Mouse (Mus musculus): ENCODE measurements around the gene Wdr92. TPM values are rescaled to one million over a fixed set of nuclear protein-coding genes. Genes with fewer than 3 reads are reported as not detected.
"Not testable (repeated sequence)": the region's sequence is repeated elsewhere in the genome, so short reads cannot be mapped to it uniquely, and the experiment has no call there.

Gene Wdr92
- polyA plus RNA-seq, 1 experiment from 2014 or later = 37.6 TPM

DNA sequence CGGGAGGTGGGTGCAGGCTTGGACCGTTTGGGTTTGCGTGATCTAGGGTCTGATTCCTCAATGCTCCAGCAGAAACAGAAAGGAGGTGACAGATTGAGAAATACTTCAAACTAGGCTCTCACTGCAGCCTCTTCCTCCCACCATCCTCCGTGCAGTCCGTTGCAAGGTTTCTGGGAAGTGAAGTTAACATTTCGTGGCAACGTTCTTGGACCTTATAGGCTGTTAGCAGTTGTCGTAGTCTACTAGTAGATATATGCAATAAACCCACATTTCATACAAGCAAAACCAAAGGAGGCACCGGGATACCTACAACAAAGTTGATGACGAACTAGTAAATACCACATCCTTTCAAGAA is 30.2 kb downstream of the Wdr92 start:
- Histone ChIP-seq H3K36me3 (replicated peaks; ENCODE audit: control insufficient read depth, insufficient read depth, low read depth, low read length) (no peaks in the 10 kb centered on the region; the same call in 1 of the 2 replicates), H3K27ac (replicated peaks; ENCODE audit: low read depth, low read length) (no peak overlapping the region), H3K27me3 (ENCODE audit: control insufficient read depth, insufficient read depth, low read length) (no peaks in the 10 kb centered on the region), H3K9me3 (replicated peaks; ENCODE audit: control insufficient read depth, low read length) (no peaks in the 10 kb centered on the region), H3K9ac (replicated peaks; ENCODE audit: low read length) (peak overlapping the region; percentile 83), H3K4me2 (ENCODE audit: low read depth, low read length) (peak overlapping the region; percentile 51), H3K4me3 (ENCODE audit: low read depth, low read length) (peak overlapping the region; percentile 84), H3K4me1 (ENCODE audit: control insufficient read depth, insufficient read depth, low read length) (no peaks in the 10 kb centered on the region)
- 2% methylated on average over 10 of the region's 10 CpGs for WGBS
- no peak for DNase-seq (ENCODE audit: low spot score)
- no peak for ATAC-seq (replicated peaks; ENCODE audit: insufficient number of reproducible peaks, low FRiP score, low TSS enrichment, low read depth)

DNA sequence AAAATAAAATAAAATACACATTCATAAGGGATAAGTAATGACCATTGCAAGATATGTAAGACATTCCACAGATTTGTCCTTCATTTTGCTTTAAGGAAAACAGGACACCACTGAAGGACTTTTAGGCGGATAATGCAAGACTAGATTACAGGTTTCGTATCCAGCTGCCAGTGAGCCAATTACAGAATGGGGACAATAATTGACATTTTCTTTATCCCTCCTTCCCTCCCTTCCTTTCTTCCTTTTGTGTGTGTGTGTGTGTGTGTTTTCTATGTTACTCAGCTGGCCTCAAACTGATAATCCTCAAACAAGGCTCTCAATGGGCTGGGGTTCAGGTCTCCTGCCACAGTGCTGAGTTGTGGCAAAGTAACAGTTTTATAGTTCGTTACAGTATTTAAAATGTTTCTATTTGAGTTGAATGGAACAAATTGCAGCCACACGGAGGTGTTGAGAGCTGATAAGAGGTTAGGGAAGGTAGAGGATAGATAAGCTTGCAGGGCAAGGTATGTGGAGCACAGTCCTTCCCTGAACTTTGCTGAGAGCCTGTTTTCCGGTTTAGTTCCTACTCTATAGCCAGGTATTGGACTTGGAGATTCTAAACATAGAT is 31.1 kb downstream of the Wdr92 start:
- Histone ChIP-seq H3K27me3 (ENCODE audit: control insufficient read depth, insufficient read depth, low read length) (no peaks in the 10 kb centered on the region), H3K4me3 (ENCODE audit: low read depth, low read length) (no peak overlapping the region), H3K9ac (replicated peaks; ENCODE audit: low read length) (no peak overlapping the region), H3K9me3 (replicated peaks; ENCODE audit: control insufficient read depth, low read length) (no peaks in the 10 kb centered on the region), H3K36me3 (replicated peaks; ENCODE audit: control insufficient read depth, insufficient read depth, low read depth, low read length) (no peaks in the 10 kb centered on the region), H3K4me1 (ENCODE audit: control insufficient read depth, insufficient read depth, low read length) (no peaks in the 10 kb centered on the region), H3K27ac (replicated peaks; ENCODE audit: low read depth, low read length) (no peak overlapping the region), H3K4me2 (ENCODE audit: low read depth, low read length) (no peak overlapping the region)
- DNase-seq (ENCODE audit: low spot score) (no peak), ATAC-seq (replicated peaks; ENCODE audit: insufficient number of reproducible peaks, low FRiP score, low TSS enrichment, low read depth) (no peak)
- WGBS = 73% methylated on average over 5 of the region's 5 CpGs

DNA sequence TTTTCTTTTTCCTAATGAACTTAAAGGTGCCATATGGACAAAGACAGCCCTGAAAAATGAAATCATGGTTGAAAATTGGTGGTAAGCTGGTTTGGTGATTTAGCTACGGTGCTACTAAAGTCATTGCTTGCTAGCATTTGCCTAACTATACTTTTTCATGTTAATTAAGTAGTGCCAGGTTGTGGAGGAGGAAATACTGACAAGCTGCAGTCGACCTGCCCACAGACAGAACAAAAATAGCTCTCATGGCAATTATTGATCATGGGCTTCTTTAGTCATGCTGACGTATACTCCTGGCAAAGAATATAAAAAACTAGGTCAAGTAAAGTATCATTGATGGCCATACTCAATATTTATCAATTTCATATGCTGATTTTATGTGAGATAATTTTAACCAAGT is 33.6 kb downstream of the Wdr92 start:
- ATAC-seq (replicated peaks; ENCODE audit: insufficient number of reproducible peaks, low FRiP score, low TSS enrichment, low read depth) (no peak), DNase-seq (ENCODE audit: low spot score) (no peak)
- Histone ChIP-seq H3K4me3 (ENCODE audit: low read depth, low read length) (no peak overlapping the region), H3K9me3 (replicated peaks; ENCODE audit: control insufficient read depth, low read length) (no peaks in the 10 kb centered on the region), H3K4me1 (ENCODE audit: control insufficient read depth, insufficient read depth, low read length) (no peaks in the 10 kb centered on the region), H3K36me3 (replicated peaks; ENCODE audit: control insufficient read depth, insufficient read depth, low read depth, low read length) (no peaks in the 10 kb centered on the region), H3K27me3 (ENCODE audit: control insufficient read depth, insufficient read depth, low read length) (no peaks in the 10 kb centered on the region), H3K4me2 (ENCODE audit: low read depth, low read length) (no peak overlapping the region), H3K9ac (replicated peaks; ENCODE audit: low read length) (no peak overlapping the region), H3K27ac (replicated peaks; ENCODE audit: low read depth, low read length) (no peak overlapping the region)
- 88% methylated on average over 3 of the region's 3 CpGs for WGBS

DNA sequence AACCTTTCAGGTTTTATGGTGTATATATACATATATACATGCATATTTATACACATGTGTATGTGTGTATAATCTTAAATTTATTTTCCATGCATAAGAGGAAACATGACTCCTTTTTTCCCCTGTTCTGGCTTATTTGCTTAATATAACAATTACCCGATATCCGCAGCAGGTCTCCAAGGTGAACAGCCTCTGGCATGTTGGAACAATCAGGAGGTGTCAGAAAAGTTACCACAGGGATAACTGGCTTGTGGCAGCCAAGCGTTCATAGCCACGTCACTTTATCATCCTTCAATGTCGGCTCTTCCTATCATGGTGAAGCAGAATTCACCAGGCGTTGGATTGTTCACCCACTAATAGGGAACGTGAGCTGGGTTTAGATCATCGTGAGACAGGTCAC is 39.2 kb downstream of the Wdr92 start:
- DNase-seq (ENCODE audit: low spot score) (no peak), ATAC-seq (replicated peaks; ENCODE audit: insufficient number of reproducible peaks, low FRiP score, low TSS enrichment, low read depth) (no peak)
- no peak overlapping the region for H3K27ac ChIP-seq (replicated peaks; ENCODE audit: low read depth, low read length)
- no peaks in the 10 kb centered on the region for H3K9me3 ChIP-seq (replicated peaks; ENCODE audit: control insufficient read depth, low read length)
- 91% methylated on average over 8 of the region's 8 CpGs for WGBS
- no peaks in the 10 kb centered on the region for H3K4me1 ChIP-seq (ENCODE audit: control insufficient read depth, insufficient read depth, low read length)
- no peak overlapping the region for H3K9ac ChIP-seq (replicated peaks; ENCODE audit: low read length)
- H3K4me2 ChIP-seq (ENCODE audit: low read depth, low read length) = no peak overlapping the region
- no peak overlapping the region for H3K4me3 ChIP-seq (ENCODE audit: low read depth, low read length)
- no peaks in the 10 kb centered on the region for H3K27me3 ChIP-seq (ENCODE audit: control insufficient read depth, insufficient read depth, low read length)
- H3K36me3 ChIP-seq (replicated peaks; ENCODE audit: control insufficient read depth, insufficient read depth, low read depth, low read length) = no peaks in the 10 kb centered on the region

DNA sequence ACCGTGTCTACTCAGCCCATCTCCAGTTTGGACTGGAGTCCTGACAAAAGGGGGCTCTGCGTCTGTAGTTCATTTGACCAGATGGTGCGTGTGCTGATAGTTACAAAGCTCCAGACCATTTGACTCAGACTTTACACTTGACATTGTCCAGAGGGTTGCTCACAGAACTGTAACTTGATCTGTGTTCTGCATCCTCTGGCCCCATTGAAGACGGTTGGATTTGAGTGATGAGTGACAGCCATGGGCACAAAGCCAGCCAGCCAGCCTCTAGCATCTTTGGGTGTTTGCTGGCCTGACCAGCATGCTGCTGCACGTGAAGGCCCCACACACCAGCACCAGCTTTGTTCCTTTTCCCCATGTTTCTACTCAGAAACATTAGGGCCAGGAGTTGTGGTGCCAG is 50.9 kb downstream of the Wdr92 start:
- H3K9me3 ChIP-seq (replicated peaks; ENCODE audit: control insufficient read depth, low read length) = no peaks in the 10 kb centered on the region
- no peak overlapping the region for H3K9ac ChIP-seq (replicated peaks; ENCODE audit: low read length)
- DNase-seq (ENCODE audit: low spot score) (no peak), ATAC-seq (replicated peaks; ENCODE audit: insufficient number of reproducible peaks, low FRiP score, low TSS enrichment, low read depth) (no peak)
- H3K27ac ChIP-seq (replicated peaks; ENCODE audit: low read depth, low read length) = no peak overlapping the region
- WGBS = 63% methylated on average over 5 of the region's 5 CpGs
- no peaks in the 10 kb centered on the region for H3K27me3 ChIP-seq (ENCODE audit: control insufficient read depth, insufficient read depth, low read length)
- H3K4me3 ChIP-seq (ENCODE audit: low read depth, low read length) = no peak overlapping the region
- no peaks in the 10 kb centered on the region for H3K36me3 ChIP-seq (replicated peaks; ENCODE audit: control insufficient read depth, insufficient read depth, low read depth, low read length)
- H3K4me1 ChIP-seq (ENCODE audit: control insufficient read depth, insufficient read depth, low read length) = no peaks in the 10 kb centered on the region
- no peak overlapping the region for H3K4me2 ChIP-seq (ENCODE audit: low read depth, low read length)

DNA sequence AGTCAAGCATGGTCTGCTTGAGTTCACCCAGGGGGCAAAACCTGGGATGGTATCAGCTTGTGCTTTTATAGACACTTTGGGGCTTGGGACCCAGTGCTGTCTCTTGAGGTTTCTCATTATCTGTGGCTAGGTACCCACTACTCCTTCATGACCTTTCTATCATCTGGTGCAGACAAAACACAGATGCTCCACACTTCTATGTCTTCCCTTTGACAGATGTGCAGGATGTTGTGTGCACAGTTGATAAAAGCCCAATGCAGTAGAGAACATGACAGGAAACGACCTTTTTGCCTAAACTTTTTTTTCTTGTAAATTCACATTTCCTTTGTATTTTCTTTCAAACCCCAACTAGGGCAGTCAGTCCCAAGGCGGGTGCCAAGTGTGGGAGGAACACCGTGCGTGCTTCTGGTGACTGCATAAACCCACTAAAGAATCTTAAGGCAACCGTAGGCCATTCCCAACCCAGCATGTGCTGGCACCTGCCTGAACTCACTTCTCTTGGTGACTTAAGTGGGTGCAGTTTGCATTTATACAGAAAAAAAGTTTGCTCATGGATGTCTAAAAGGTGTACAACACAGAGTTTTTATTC is 54.6 kb downstream of the Wdr92 start:
- ATAC-seq (replicated peaks; ENCODE audit: insufficient number of reproducible peaks, low FRiP score, low TSS enrichment, low read depth) (no peak), DNase-seq (ENCODE audit: low spot score) (no peak)
- H3K4me2 ChIP-seq (ENCODE audit: low read depth, low read length) = no peak overlapping the region
- H3K36me3 ChIP-seq (replicated peaks; ENCODE audit: control insufficient read depth, insufficient read depth, low read depth, low read length) = no peaks in the 10 kb centered on the region
- no peak overlapping the region for H3K27ac ChIP-seq (replicated peaks; ENCODE audit: low read depth, low read length)
- no peak overlapping the region for H3K9ac ChIP-seq (replicated peaks; ENCODE audit: low read length)
- H3K4me3 ChIP-seq (ENCODE audit: low read depth, low read length) = no peak overlapping the region
- no peaks in the 10 kb centered on the region for H3K27me3 ChIP-seq (ENCODE audit: control insufficient read depth, insufficient read depth, low read length)
- no peaks in the 10 kb centered on the region for H3K9me3 ChIP-seq (replicated peaks; ENCODE audit: control insufficient read depth, low read length)
- H3K4me1 ChIP-seq (ENCODE audit: control insufficient read depth, insufficient read depth, low read length) = no peaks in the 10 kb centered on the region
- 88% methylated on average over 5 of the region's 5 CpGs for WGBS

DNA sequence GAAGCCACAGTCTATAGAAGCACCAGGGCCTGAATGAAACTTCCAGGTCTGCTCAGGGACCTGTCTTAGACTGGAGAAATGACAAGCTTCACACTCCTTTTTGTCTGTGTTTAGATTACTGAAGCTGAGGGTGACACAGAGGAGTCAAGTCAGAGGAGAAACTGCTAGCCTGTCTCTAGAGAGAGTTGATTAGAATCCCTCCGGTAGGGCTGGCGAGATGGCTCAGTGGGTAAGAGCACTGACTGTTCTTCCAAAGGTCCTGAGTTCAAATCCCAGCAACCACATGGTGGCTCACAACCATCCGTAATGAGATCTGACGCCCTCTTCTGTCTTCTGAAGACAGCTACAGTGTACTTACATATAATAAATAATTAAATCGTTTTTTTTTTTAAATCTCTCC is 56.7 kb downstream of the Wdr92 start:
- H3K27me3 ChIP-seq (ENCODE audit: control insufficient read depth, insufficient read depth, low read length); H3K36me3 ChIP-seq (replicated peaks; ENCODE audit: control insufficient read depth, insufficient read depth, low read depth, low read length); H3K4me1 ChIP-seq (ENCODE audit: control insufficient read depth, insufficient read depth, low read length); H3K27ac ChIP-seq (replicated peaks; ENCODE audit: low read depth, low read length); H3K4me3 ChIP-seq (ENCODE audit: low read depth, low read length); DNase-seq (ENCODE audit: low spot score); H3K9ac ChIP-seq (replicated peaks; ENCODE audit: low read length); H3K4me2 ChIP-seq (ENCODE audit: low read depth, low read length); H3K9me3 ChIP-seq (replicated peaks; ENCODE audit: control insufficient read depth, low read length); ATAC-seq (replicated peaks; ENCODE audit: insufficient number of reproducible peaks, low FRiP score, low TSS enrichment, low read depth): not testable (repeated sequence)
- 87% methylated on average over 5 of the region's 5 CpGs for WGBS

DNA sequence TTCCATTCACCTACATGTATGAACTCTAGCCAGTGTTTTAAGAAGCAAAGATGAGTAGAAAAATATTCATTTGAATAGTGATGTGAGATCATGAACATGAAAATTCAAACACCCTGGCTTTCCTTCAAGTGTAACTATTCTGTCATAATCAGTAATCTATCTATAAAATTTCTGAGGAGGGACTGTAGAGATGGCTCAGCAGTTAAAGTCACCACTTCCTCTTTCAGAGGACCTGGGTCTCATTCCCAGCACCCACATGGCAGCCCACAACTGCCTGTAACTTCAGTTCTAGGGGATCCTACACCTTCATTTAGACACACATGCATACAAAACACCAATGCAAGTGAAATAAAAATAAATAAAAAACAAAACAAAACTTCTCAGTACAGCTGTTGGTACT is 66.8 kb downstream of the Wdr92 start:
- no peak for ATAC-seq (replicated peaks; ENCODE audit: insufficient number of reproducible peaks, low FRiP score, low TSS enrichment, low read depth)
- no peak overlapping the region for H3K4me3 ChIP-seq (ENCODE audit: low read depth, low read length)
- H3K9me3 ChIP-seq (replicated peaks; ENCODE audit: control insufficient read depth, low read length) = no peaks in the 10 kb centered on the region
- no peak overlapping the region for H3K27ac ChIP-seq (replicated peaks; ENCODE audit: low read depth, low read length)
- H3K4me2 ChIP-seq (ENCODE audit: low read depth, low read length) = no peak overlapping the region
- no peak overlapping the region for H3K9ac ChIP-seq (replicated peaks; ENCODE audit: low read length)
- no peaks in the 10 kb centered on the region for H3K27me3 ChIP-seq (ENCODE audit: control insufficient read depth, insufficient read depth, low read length)
- H3K4me1 ChIP-seq (ENCODE audit: control insufficient read depth, insufficient read depth, low read length) = no peaks in the 10 kb centered on the region
- no peak for DNase-seq (ENCODE audit: low spot score)
- no peaks in the 10 kb centered on the region for H3K36me3 ChIP-seq (replicated peaks; ENCODE audit: control insufficient read depth, insufficient read depth, low read depth, low read length)
